Mouse (Mus musculus): ENCODE data around the gene Srpk3. TPM values are rescaled to one million over a fixed set of nuclear protein-coding genes. Genes with fewer than 3 reads are reported as not detected.

Srpk3 gene
- total RNA-seq, 1 experiment: 1.2 TPM

- H3K9ac ChIP-seq (ENCODE audit: insufficient read depth, low read depth, low read length, poor library complexity, severe bottlenecking): no peak overlapping the region
- H3K4me3 ChIP-seq (ENCODE audit: insufficient read depth in 1 of 2, low read depth in 1 of 2, low read length in 2 of 2, poor library complexity in 1 of 2, severe bottlenecking in 1 of 2): no peak overlapping the region
- in situ Hi-C loops (cut with MboI; ENCODE audit: low sequenced_read_pairs in 2 of 2, unreplicated experiment in 2 of 2): no loop called here
- DNase-seq (ENCODE audit: low read depth, low spot score): no peak
- no peaks in the 10 kb centered on the region for H3K9me3 ChIP-seq (ENCODE audit: control insufficient read depth, insufficient read depth, low read depth, low read length)
- H3K36me3 ChIP-seq (ENCODE audit: control insufficient read depth, insufficient read depth, low read length, poor library complexity, severe bottlenecking): no peaks in the 10 kb centered on the region
- no peak overlapping the region for H3K27ac ChIP-seq (ENCODE audit: insufficient read depth, low read depth, low read length, poor library complexity, severe bottlenecking)
- no peaks in the 10 kb centered on the region; a peak in 1 of 4 replicates for H3K4me1 ChIP-seq (ENCODE audit: control insufficient read depth in 2 of 2, insufficient read depth in 2 of 2, low read length in 2 of 2, poor library complexity in 1 of 2)
- TF ChIP-seq CHD2 (IDR thresholded peaks at IDR 0.05; ENCODE audit: low read depth, low read length) (no peak), MAFK (IDR thresholded peaks at IDR 0.05; ENCODE audit: insufficient read depth, low read depth, low read length) (no peak), ZNF384 (IDR thresholded peaks at IDR 0.05; ENCODE audit: low read depth, low read length) (no peak), ZC3H11A (IDR thresholded peaks at IDR 0.05; ENCODE audit: borderline replicate concordance, low read depth, low read length) (no peak), HCFC1 (IDR thresholded peaks at IDR 0.05; ENCODE audit: borderline replicate concordance, insufficient read depth, low read length) (no peak)
Measured at GRCm38 (mm10) chrX:73765311-73765710, 8.9 kb upstream of the Srpk3 start.

GRCm38 (mm10) chrX:73767267-73767666, 6.9 kb upstream of the Srpk3 start:
- DNase-seq (ENCODE audit: low read depth, low spot score): no peak
- Histone ChIP-seq H3K9me3 (ENCODE audit: control insufficient read depth, insufficient read depth, low read depth, low read length) (no peaks in the 10 kb centered on the region), H3K36me3 (ENCODE audit: control insufficient read depth, insufficient read depth, low read length, poor library complexity, severe bottlenecking) (no peaks in the 10 kb centered on the region), H3K4me3 (ENCODE audit: insufficient read depth in 1 of 2, low read depth in 1 of 2, low read length in 2 of 2, poor library complexity in 1 of 2, severe bottlenecking in 1 of 2) (no peak overlapping the region), H3K27ac (ENCODE audit: insufficient read depth, low read depth, low read length, poor library complexity, severe bottlenecking) (no peak overlapping the region), H3K9ac (ENCODE audit: insufficient read depth, low read depth, low read length, poor library complexity, severe bottlenecking) (no peak overlapping the region), H3K4me1 (ENCODE audit: control insufficient read depth in 2 of 2, insufficient read depth in 2 of 2, low read length in 2 of 2, poor library complexity in 1 of 2) (no peaks in the 10 kb centered on the region; a peak in 1 of 4 replicates)
- in situ Hi-C loops (cut with MboI; ENCODE audit: low sequenced_read_pairs in 2 of 2, unreplicated experiment in 2 of 2): no loop called here
- TF ChIP-seq MAFK (IDR thresholded peaks at IDR 0.05; ENCODE audit: insufficient read depth, low read depth, low read length): no peak
- no peak for TF ChIP-seq ZNF384 (IDR thresholded peaks at IDR 0.05; ENCODE audit: low read depth, low read length)
- TF ChIP-seq ZC3H11A (IDR thresholded peaks at IDR 0.05; ENCODE audit: borderline replicate concordance, low read depth, low read length): no peak
- TF ChIP-seq CHD2 (IDR thresholded peaks at IDR 0.05; ENCODE audit: low read depth, low read length): no peak
- no peak for TF ChIP-seq HCFC1 (IDR thresholded peaks at IDR 0.05; ENCODE audit: borderline replicate concordance, insufficient read depth, low read length)

GRCm38 (mm10) chrX:73774802-73775483, 738 bp downstream of the Srpk3 start:
- Histone ChIP-seq H3K36me3 (ENCODE audit: control insufficient read depth, insufficient read depth, low read length, poor library complexity, severe bottlenecking) (peaks cover 30% of the 10 kb centered on the region), H3K4me1 (ENCODE audit: control insufficient read depth in 2 of 2, insufficient read depth in 2 of 2, low read length in 2 of 2, poor library complexity in 1 of 2) (no peaks in the 10 kb centered on the region), H3K9ac (ENCODE audit: insufficient read depth, low read depth, low read length, poor library complexity, severe bottlenecking) (no peak overlapping the region), H3K4me3 (ENCODE audit: insufficient read depth in 1 of 2, low read depth in 1 of 2, low read length in 2 of 2, poor library complexity in 1 of 2, severe bottlenecking in 1 of 2) (no peak overlapping the region), H3K27ac (ENCODE audit: insufficient read depth, low read depth, low read length, poor library complexity, severe bottlenecking) (no peak overlapping the region), H3K9me3 (ENCODE audit: control insufficient read depth, insufficient read depth, low read depth, low read length) (no peaks in the 10 kb centered on the region)
- TF ChIP-seq HCFC1 (IDR thresholded peaks at IDR 0.05; ENCODE audit: borderline replicate concordance, insufficient read depth, low read length) (no peak), ZNF384 (IDR thresholded peaks at IDR 0.05; ENCODE audit: low read depth, low read length) (no peak), MAFK (IDR thresholded peaks at IDR 0.05; ENCODE audit: insufficient read depth, low read depth, low read length) (no peak), ZC3H11A (IDR thresholded peaks at IDR 0.05; ENCODE audit: borderline replicate concordance, low read depth, low read length) (no peak), CHD2 (IDR thresholded peaks at IDR 0.05; ENCODE audit: low read depth, low read length) (no peak)
- no peak for DNase-seq (ENCODE audit: low read depth, low spot score)
- in situ Hi-C loops (cut with MboI; ENCODE audit: low sequenced_read_pairs in 2 of 2, unreplicated experiment in 2 of 2): no loop called here

GRCm38 (mm10) chrX:73782227-73782626, 8.0 kb downstream of the Srpk3 start:
- no peak overlapping the region for H3K4me3 ChIP-seq (ENCODE audit: insufficient read depth in 1 of 2, low read depth in 1 of 2, low read length in 2 of 2, poor library complexity in 1 of 2, severe bottlenecking in 1 of 2)
- H3K4me1 ChIP-seq (ENCODE audit: control insufficient read depth in 2 of 2, insufficient read depth in 2 of 2, low read length in 2 of 2, poor library complexity in 1 of 2): peaks cover 2% of the 10 kb centered on the region in 2 experiments; a peak in 1 of 4 replicates
- in situ Hi-C loops (cut with MboI; ENCODE audit: low sequenced_read_pairs in 2 of 2, unreplicated experiment in 2 of 2): no loop called here
- DNase-seq (ENCODE audit: low read depth, low spot score): no peak
- H3K9ac ChIP-seq (ENCODE audit: insufficient read depth, low read depth, low read length, poor library complexity, severe bottlenecking): no peak overlapping the region
- H3K27ac ChIP-seq (ENCODE audit: insufficient read depth, low read depth, low read length, poor library complexity, severe bottlenecking): no peak overlapping the region
- TF ChIP-seq ZC3H11A (IDR thresholded peaks at IDR 0.05; ENCODE audit: borderline replicate concordance, low read depth, low read length) (no peak), CHD2 (IDR thresholded peaks at IDR 0.05; ENCODE audit: low read depth, low read length) (no peak), MAFK (IDR thresholded peaks at IDR 0.05; ENCODE audit: insufficient read depth, low read depth, low read length) (no peak), HCFC1 (IDR thresholded peaks at IDR 0.05; ENCODE audit: borderline replicate concordance, insufficient read depth, low read length) (no peak), ZNF384 (IDR thresholded peaks at IDR 0.05; ENCODE audit: low read depth, low read length) (no peak)
- peaks cover 35% of the 10 kb centered on the region for H3K36me3 ChIP-seq (ENCODE audit: control insufficient read depth, insufficient read depth, low read length, poor library complexity, severe bottlenecking)
- no peaks in the 10 kb centered on the region for H3K9me3 ChIP-seq (ENCODE audit: control insufficient read depth, insufficient read depth, low read depth, low read length)

All from ES-E14 (cell line).